Mouse (Mus musculus): Measurements from ENCODE around the gene B4galt7.

- TF ChIP-seq CTCF (IDR thresholded peaks at IDR 0.05; ENCODE audit: control insufficient read depth, insufficient read depth, insufficient read length), result no peak
- TF ChIP-seq MYOG (IDR thresholded peaks at IDR 0.05; ENCODE audit: control insufficient read depth, extremely low read depth, insufficient read length), result no peak
- no peak for TF ChIP-seq USF1 (IDR thresholded peaks at IDR 0.05; ENCODE audit: low read depth)
- no peak for TF ChIP-seq MAX (IDR thresholded peaks at IDR 0.05)
- no peak for TF ChIP-seq FOSL1 (IDR thresholded peaks at IDR 0.05; ENCODE audit: insufficient read depth, low read length, poor library complexity, severe bottlenecking)
- TF ChIP-seq MYOD1 (IDR thresholded peaks at IDR 0.05; ENCODE audit: control insufficient read depth, insufficient read length, low read depth), result no peak
- no peak for TF ChIP-seq CEBPB (IDR thresholded peaks at IDR 0.05; ENCODE audit: low read depth)
Measured at GRCm38 (mm10) chr13:55650098-55650497, 50.4 kb downstream of the B4galt7 start.
